Mouse (Mus musculus): Measurements from ENCODE around the gene Ctla4. TPM values are rescaled to one million over a fixed set of nuclear protein-coding genes. Genes with fewer than 3 reads are reported as not detected.

The Ctla4 gene
- polyA plus RNA-seq, 1 experiment from 2014 or later, result not detected

DNA sequence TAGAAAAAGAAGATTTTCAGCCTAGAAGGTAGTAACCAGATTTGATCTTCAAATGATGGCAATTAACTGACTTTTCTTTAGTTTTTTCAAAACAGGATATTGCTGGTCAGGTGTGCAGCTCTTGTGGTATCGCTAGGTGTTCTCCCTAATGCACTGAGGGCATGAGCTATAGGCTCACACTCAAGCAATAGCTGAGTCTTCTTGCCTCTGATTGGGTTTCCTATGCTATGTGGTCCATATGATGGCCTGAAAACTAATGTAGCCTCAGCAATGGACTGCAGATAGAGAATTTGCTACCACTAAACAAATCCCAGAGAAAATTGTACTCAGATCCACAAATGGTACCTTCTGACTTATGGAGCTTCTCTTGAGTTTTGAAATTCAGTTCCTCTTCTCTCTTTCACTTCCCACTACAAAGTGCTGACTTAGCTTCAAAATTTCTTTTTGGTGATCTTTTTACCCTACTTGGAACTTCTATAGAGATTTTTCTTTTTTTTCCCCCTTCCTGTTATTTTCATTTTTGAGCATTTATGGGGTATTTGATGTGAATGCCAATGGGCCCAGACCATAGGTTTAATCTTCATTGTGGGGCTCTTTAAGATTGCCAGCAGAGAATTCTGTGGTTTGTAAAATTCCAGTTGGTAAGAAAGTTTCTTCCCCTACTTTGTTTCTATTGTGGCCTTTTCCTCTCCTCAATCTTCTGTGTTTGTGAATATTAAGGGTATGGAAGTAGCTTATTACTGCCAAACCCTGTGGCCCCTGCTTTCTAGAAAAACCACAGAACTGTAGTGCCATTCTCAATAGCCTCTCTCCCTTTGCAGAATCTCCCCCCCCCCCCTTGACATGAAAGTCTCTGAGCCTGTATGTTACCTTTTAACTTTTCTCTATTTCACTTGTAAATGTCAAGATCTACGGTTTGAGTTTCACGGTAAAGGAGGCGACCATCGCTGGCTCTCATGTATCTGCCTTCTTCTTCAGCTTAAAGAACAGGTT is 54.6 kb downstream of the Ctla4 start:
- Histone ChIP-seq H3K9me3 (ENCODE audit: control insufficient read depth, low read length) (no peaks in the 10 kb centered on the region), H3K4me2 (no peak overlapping the region), H3K9ac (ENCODE audit: low read length) (no peak overlapping the region), H3K27ac (ENCODE audit: low read depth, low read length) (no peak overlapping the region), H3K36me3 (ENCODE audit: control insufficient read depth, insufficient read depth, low read length) (no peaks in the 10 kb centered on the region), H3K4me1 (ENCODE audit: control insufficient read depth, insufficient read depth, low read length) (no peaks in the 10 kb centered on the region), H3K27me3 (ENCODE audit: control insufficient read depth, insufficient read depth, low read length) (no peaks in the 10 kb centered on the region), H3K4me3 (ENCODE audit: low read depth, low read length) (no peak overlapping the region)
- DNase-seq (ENCODE audit: low spot score, missing footprints), result no peak
- ATAC-seq (ENCODE audit: low FRiP score), result no peak
- WGBS, result 95% methylated on average over 5 of the region's 5 CpGs

DNA sequence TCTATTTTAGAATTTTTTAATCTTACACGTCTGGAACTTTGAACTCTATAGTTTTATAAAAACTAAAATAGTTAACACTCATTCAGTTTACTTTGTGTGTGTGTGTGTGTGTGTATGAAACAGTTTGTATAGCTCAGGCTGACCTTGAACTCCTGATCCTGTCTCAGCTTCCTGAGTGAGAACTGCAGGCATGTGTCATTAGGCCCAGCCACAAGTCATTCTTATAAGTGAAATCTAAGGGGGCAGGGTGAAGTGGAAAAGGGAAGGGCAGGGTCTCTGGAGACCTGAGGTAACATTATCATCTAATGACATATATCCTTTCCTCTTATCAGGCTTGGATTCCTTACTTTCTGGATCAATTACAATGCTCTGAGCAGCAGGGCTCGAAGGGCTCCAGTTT is 56.1 kb downstream of the Ctla4 start:
- H3K36me3 ChIP-seq (ENCODE audit: control insufficient read depth, insufficient read depth, low read length), result no peaks in the 10 kb centered on the region
- H3K27ac ChIP-seq (ENCODE audit: low read depth, low read length), result no peak overlapping the region
- no peak overlapping the region for H3K4me2 ChIP-seq
- no peak overlapping the region for H3K4me3 ChIP-seq (ENCODE audit: low read depth, low read length)
- no peak overlapping the region for H3K9ac ChIP-seq (ENCODE audit: low read length)
- no peaks in the 10 kb centered on the region for H3K27me3 ChIP-seq (ENCODE audit: control insufficient read depth, insufficient read depth, low read length)
- no peak for DNase-seq (ENCODE audit: low spot score, missing footprints)
- ATAC-seq (ENCODE audit: low FRiP score), result no peak
- H3K9me3 ChIP-seq (ENCODE audit: control insufficient read depth, low read length), result no peaks in the 10 kb centered on the region
- H3K4me1 ChIP-seq (ENCODE audit: control insufficient read depth, insufficient read depth, low read length), result no peaks in the 10 kb centered on the region
- WGBS, result 77% methylated on average over 2 of the region's 2 CpGs

DNA sequence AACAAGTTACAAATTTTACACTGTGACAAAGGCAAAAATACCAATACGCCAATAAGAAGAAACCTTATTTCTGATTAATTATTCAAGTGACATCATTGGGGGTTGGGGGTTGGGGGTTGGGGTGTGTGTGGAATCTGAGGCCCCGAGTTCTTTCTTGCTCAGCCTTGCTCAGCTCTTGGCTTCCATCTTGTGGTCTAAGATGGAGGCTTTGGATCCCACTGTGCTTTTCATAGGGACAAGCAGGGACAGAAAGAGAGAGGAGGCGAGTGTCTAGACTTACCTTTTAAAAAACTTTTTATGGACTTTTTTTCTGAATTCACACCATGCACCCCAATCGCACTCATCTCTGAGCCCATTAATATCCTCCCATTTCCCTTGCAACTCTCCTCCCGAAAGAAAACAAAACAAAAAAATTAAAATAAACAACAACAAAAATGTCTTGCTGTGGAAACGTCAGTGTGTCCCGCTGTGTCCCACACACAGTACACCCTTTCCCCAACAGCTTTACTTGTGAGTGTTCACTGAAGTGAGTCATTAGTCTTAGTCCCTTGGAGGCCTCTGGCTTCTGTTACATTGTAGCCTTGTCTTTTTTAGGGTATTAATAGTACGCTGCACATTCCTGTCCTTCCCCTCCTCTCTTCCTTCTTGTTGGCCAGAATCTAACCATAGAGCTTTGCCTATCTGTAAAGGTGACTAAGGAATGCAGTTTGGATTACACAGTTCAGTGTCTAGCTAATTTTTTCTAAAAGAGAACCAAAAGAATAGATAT is 59.0 kb downstream of the Ctla4 start:
- H3K9ac ChIP-seq (ENCODE audit: low read length), result no peak overlapping the region
- ATAC-seq (ENCODE audit: low FRiP score) (no peak), DNase-seq (ENCODE audit: low spot score, missing footprints) (peak; percentile 41)
- no peak overlapping the region for H3K4me3 ChIP-seq (ENCODE audit: low read depth, low read length)
- H3K4me1 ChIP-seq (ENCODE audit: control insufficient read depth, insufficient read depth, low read length), result no peaks in the 10 kb centered on the region
- no peak overlapping the region for H3K27ac ChIP-seq (ENCODE audit: low read depth, low read length)
- WGBS, result 84% methylated on average over 8 of the region's 8 CpGs
- H3K4me2 ChIP-seq, result no peak overlapping the region
- no peaks in the 10 kb centered on the region for H3K36me3 ChIP-seq (ENCODE audit: control insufficient read depth, insufficient read depth, low read length)
- no peaks in the 10 kb centered on the region for H3K27me3 ChIP-seq (ENCODE audit: control insufficient read depth, insufficient read depth, low read length)
- no peaks in the 10 kb centered on the region for H3K9me3 ChIP-seq (ENCODE audit: control insufficient read depth, low read length)

DNA sequence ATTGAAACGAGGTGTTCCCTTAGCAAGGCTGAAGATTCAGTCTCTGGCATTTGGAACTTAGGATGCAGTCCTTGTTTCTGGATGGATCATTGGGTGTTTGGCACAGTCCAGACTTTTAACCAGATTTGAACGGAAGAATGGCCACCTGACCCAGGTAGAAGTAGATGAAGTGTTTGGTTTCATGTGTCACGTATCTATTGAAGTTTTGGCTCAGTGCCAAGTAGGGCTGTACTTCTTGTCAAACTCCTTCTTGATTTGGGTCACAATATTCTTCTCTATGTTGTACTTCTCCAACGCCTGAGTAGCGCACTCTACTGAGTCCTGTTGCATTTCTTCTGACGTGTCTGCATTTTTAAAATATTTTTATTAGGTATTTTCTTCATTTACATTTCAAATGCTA is 61.3 kb downstream of the Ctla4 start:
- H3K4me1 ChIP-seq (ENCODE audit: control insufficient read depth, insufficient read depth, low read length), result no peaks in the 10 kb centered on the region
- no peaks in the 10 kb centered on the region for H3K36me3 ChIP-seq (ENCODE audit: control insufficient read depth, insufficient read depth, low read length)
- no peaks in the 10 kb centered on the region for H3K9me3 ChIP-seq (ENCODE audit: control insufficient read depth, low read length)
- WGBS, result 92% methylated on average over 6 of the region's 6 CpGs
- H3K4me3 ChIP-seq (ENCODE audit: low read depth, low read length), result no peak overlapping the region
- H3K27ac ChIP-seq (ENCODE audit: low read depth, low read length), result no peak overlapping the region
- H3K9ac ChIP-seq (ENCODE audit: low read length), result no peak overlapping the region
- ATAC-seq (ENCODE audit: low FRiP score), result no peak
- H3K27me3 ChIP-seq (ENCODE audit: control insufficient read depth, insufficient read depth, low read length), result no peaks in the 10 kb centered on the region
- DNase-seq (ENCODE audit: low spot score, missing footprints), result peak; percentile 28
- H3K4me2 ChIP-seq, result no peak overlapping the region

DNA sequence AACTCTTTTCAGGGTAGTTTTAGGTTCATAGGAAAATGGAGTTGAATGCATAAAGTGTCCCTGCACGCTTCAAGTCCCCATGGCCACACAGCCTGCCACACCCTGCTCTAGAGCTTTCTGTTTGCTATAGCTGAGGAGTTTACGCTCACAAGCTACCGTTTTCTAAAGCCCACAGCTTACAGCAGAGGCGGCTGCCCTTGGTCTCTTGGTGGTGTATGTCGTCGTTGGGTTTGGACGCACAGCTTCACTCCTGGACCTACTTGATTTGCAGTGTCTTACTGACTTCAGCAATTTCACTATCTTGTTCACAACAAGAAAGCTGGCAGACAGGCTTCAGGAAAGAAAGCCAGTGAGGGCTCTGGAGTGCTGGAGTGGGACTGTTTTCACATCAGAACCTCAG is 66.2 kb downstream of the Ctla4 start:
- Histone ChIP-seq H3K9ac (ENCODE audit: low read length) (no peak overlapping the region), H3K4me1 (ENCODE audit: control insufficient read depth, insufficient read depth, low read length) (no peaks in the 10 kb centered on the region), H3K4me3 (ENCODE audit: low read depth, low read length) (no peak overlapping the region), H3K9me3 (ENCODE audit: control insufficient read depth, low read length) (no peaks in the 10 kb centered on the region), H3K4me2 (no peak overlapping the region), H3K27ac (ENCODE audit: low read depth, low read length) (no peak overlapping the region), H3K27me3 (ENCODE audit: control insufficient read depth, insufficient read depth, low read length) (no peaks in the 10 kb centered on the region), H3K36me3 (ENCODE audit: control insufficient read depth, insufficient read depth, low read length) (no peaks in the 10 kb centered on the region)
- DNase-seq (ENCODE audit: low spot score, missing footprints) (no peak), ATAC-seq (ENCODE audit: low FRiP score) (no peak)
- 74% methylated on average over 7 of the region's 7 CpGs for whole genome bisulfite sequencing

DNA sequence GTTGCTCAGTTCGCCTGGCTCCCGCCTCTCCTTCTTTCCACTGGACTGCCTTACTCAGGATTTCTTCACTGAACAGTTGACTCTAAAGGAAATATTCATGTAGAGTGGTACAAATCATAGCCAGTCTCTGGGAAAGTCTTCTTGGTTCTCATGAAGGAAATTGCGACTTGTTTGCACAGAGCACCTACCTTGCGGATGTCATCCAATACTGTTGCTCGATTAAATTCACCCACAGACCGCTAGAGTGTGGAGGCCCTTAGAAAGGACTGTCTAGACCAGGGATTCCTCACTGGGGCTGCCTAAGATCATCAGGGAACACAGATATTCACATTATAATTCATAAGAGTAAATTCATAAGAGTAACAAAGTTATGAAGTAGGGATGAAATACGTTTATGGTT is 66.9 kb downstream of the Ctla4 start:
- Histone ChIP-seq H3K9ac (ENCODE audit: low read length) (no peak overlapping the region), H3K27ac (ENCODE audit: low read depth, low read length) (no peak overlapping the region), H3K36me3 (ENCODE audit: control insufficient read depth, insufficient read depth, low read length) (no peaks in the 10 kb centered on the region), H3K4me1 (ENCODE audit: control insufficient read depth, insufficient read depth, low read length) (no peaks in the 10 kb centered on the region), H3K4me3 (ENCODE audit: low read depth, low read length) (no peak overlapping the region), H3K4me2 (no peak overlapping the region), H3K9me3 (ENCODE audit: control insufficient read depth, low read length) (no peaks in the 10 kb centered on the region), H3K27me3 (ENCODE audit: control insufficient read depth, insufficient read depth, low read length) (no peaks in the 10 kb centered on the region)
- ATAC-seq (ENCODE audit: low FRiP score), result no peak
- peak; percentile 67 for DNase-seq (ENCODE audit: low spot score, missing footprints)
- 92% methylated on average over 7 of the region's 7 CpGs for WGBS

DNA sequence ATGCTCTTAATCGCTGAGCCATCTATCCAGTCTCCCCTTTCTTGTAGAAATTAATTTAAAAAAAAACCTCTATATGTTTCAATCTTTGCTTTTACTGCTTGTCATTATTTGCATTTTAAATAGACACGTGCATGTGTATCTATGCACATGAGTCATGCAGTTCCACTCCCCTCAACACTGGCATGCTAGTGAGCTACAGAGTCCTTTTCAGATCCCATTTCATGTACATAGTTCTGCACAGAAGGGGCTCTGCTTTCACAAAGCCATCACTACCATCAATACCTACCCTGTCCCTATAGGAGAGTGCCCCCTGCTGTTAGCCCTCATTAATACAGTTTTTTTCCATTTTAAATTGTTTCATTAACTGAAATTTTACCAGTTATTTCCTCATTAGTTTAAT is 68.0 kb downstream of the Ctla4 start:
- H3K9me3 ChIP-seq (ENCODE audit: control insufficient read depth, low read length), result no peaks in the 10 kb centered on the region
- H3K4me2 ChIP-seq, result no peak overlapping the region
- H3K36me3 ChIP-seq (ENCODE audit: control insufficient read depth, insufficient read depth, low read length), result no peaks in the 10 kb centered on the region
- DNase-seq (ENCODE audit: low spot score, missing footprints), result peak; percentile 78
- no peak overlapping the region for H3K4me3 ChIP-seq (ENCODE audit: low read depth, low read length)
- H3K27me3 ChIP-seq (ENCODE audit: control insufficient read depth, insufficient read depth, low read length), result no peaks in the 10 kb centered on the region
- no peaks in the 10 kb centered on the region for H3K4me1 ChIP-seq (ENCODE audit: control insufficient read depth, insufficient read depth, low read length)
- 76% methylated on average over 2 of the region's 2 CpGs for WGBS
- no peak overlapping the region for H3K9ac ChIP-seq (ENCODE audit: low read length)
- no peak for ATAC-seq (ENCODE audit: low FRiP score)
- H3K27ac ChIP-seq (ENCODE audit: low read depth, low read length), result no peak overlapping the region

DNA sequence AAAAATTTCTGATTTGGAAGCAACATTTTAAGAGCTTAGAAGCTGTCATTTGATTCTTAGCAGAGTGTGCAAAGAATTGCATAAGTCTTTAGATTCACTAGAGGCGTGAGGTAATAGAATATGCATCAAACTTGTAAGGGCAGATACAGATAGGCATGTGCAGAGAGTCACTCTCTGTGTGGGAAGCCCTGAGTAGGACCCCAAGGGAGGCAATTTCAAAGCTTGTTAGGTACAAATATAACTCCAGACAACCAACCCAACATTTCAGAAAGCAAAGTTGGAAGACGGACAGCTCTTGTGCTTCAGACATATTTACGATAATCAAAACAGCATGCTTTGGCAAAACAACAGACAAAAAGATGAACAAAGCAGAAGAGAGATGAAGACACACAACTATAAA is 68.4 kb downstream of the Ctla4 start:
- Histone ChIP-seq H3K9ac (ENCODE audit: low read length) (no peak overlapping the region), H3K4me3 (ENCODE audit: low read depth, low read length) (no peak overlapping the region), H3K4me1 (ENCODE audit: control insufficient read depth, insufficient read depth, low read length) (no peaks in the 10 kb centered on the region), H3K4me2 (no peak overlapping the region), H3K36me3 (ENCODE audit: control insufficient read depth, insufficient read depth, low read length) (no peaks in the 10 kb centered on the region), H3K27ac (ENCODE audit: low read depth, low read length) (no peak overlapping the region), H3K27me3 (ENCODE audit: control insufficient read depth, insufficient read depth, low read length) (no peaks in the 10 kb centered on the region), H3K9me3 (ENCODE audit: control insufficient read depth, low read length) (no peaks in the 10 kb centered on the region)
- 91% methylated on average over 3 of the region's 3 CpGs for WGBS
- no peak for ATAC-seq (ENCODE audit: low FRiP score)
- DNase-seq (ENCODE audit: low spot score, missing footprints), result peak; percentile 81

DNA sequence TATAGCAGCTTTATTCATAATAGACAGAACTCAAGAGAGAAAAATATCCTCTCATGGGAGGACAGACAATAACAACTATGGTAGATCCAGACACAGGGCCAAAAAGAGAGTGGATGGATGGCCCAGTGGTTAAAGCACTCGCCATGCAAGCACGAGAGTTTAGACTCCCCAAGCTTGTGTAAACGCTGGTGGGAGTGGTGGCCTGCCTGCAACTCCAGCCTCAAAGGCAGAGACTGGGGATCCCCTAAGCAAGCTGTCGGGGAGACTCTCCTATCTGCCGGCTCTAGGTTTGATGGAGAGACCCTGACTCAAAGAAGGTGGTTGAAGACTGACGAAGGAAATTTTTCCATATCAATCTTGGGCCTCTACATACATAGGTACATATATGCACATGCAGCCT is 69.4 kb downstream of the Ctla4 start:
- ATAC-seq (ENCODE audit: low FRiP score) (no peak), DNase-seq (ENCODE audit: low spot score, missing footprints) (peak; percentile 76)
- WGBS, result 90% methylated on average over 6 of the region's 6 CpGs
- Histone ChIP-seq H3K36me3 (ENCODE audit: control insufficient read depth, insufficient read depth, low read length) (no peaks in the 10 kb centered on the region), H3K27ac (ENCODE audit: low read depth, low read length) (no peak overlapping the region), H3K9me3 (ENCODE audit: control insufficient read depth, low read length) (no peaks in the 10 kb centered on the region), H3K4me3 (ENCODE audit: low read depth, low read length) (no peak overlapping the region), H3K27me3 (ENCODE audit: control insufficient read depth, insufficient read depth, low read length) (no peaks in the 10 kb centered on the region), H3K4me2 (no peak overlapping the region), H3K9ac (ENCODE audit: low read length) (no peak overlapping the region), H3K4me1 (ENCODE audit: control insufficient read depth, insufficient read depth, low read length) (no peaks in the 10 kb centered on the region)

Data from midbrain, embryonic 11.5 days (tissue).